Mouse (Mus musculus) adrenal gland, adult 18-20 months (tissue): ENCODE data around the gene 1700014D04Rik. TPM values are rescaled to one million over a fixed set of nuclear protein-coding genes. Genes with fewer than 3 reads are reported as not detected.

Source experiments
- total RNA-seq, 2 experiments: library from RNA; stranded (reverse); gene quantifications; 1 replicate in 1 of 2; 2 replicates in 1 of 2; pipeline ENCODE4 v1.2.3; 2021

The 1700014D04Rik gene
- total RNA-seq, 2 experiments from 2014 or later = not detected

Other genes with a start within 250 kb of the 1700014D04Rik start
- gene Agtpbp1, start 161.5 kb downstream of the 1700014D04Rik start, total RNA-seq = 10 to 100 TPM; 35.6 to 46.0 TPM
- 10 to 100 TPM; 68.8 to 70.2 TPM for gene Naa35, start 161.5 kb downstream of the 1700014D04Rik start, total RNA-seq
- 1 to 10 TPM; 4.9 to 8.2 TPM for gene Golm1, start 70.9 kb downstream of the 1700014D04Rik start, total RNA-seq
- not detected for gene 4921517D22Rik, start 52.6 kb downstream of the 1700014D04Rik start, total RNA-seq
- not detected for gene Spata31d1a, start 36.4 kb downstream of the 1700014D04Rik start, total RNA-seq
- gene Spata31d1b, start 34.5 kb downstream of the 1700014D04Rik start, total RNA-seq = not detected
- not detected for gene Spata31d1d, start 15.0 kb downstream of the 1700014D04Rik start, total RNA-seq
- 100 to 1,000 TPM; 105 to 135 TPM for gene Isca1, start 23.1 kb upstream of the 1700014D04Rik start, total RNA-seq
- gene Gm49354, start 35.5 kb upstream of the 1700014D04Rik start, total RNA-seq = not detected
- 10 to 100 TPM; 63.0 to 64.1 TPM for gene Tut7, start 76.4 kb upstream of the 1700014D04Rik start, total RNA-seq